ENCODE assay signal across 18 mouse cellular contexts in genomic region chr7:125358016-125358415, GRCm38 (mm10).
DNase-seq lines count a peak whose midpoint lies in the region; ATAC-seq lines count a peak whose summit lies in the region.
"Had no signal": no experiment of that assay in that cellular context is flagged by ENCODE, and none has a peak within 500 bp of the region (broad histone marks: within the 10 kb centered on the region; RNA-seq: fewer than 3 reads in every experiment).

No protein-coding gene starts in this region.

- H3K36me3 ChIP-seq in forebrain, embryonic 13.5 days (ENCODE audit: poor library complexity, severe bottlenecking) = no peaks in the 10 kb centered on the region
- H3K36me3 ChIP-seq in forebrain, embryonic 10.5 days (replicated peaks) = no peaks in the 10 kb centered on the region
- H3K36me3 ChIP-seq: heart, embryonic 13.5 days; intestine, embryonic 15.5 days; kidney, embryonic 15.5 days; stomach, embryonic 15.5 days had no signal

- H3K27me3 ChIP-seq in forebrain, embryonic 13.5 days = no peaks in the 10 kb centered on the region
- H3K27me3 ChIP-seq in forebrain, embryonic 10.5 days (ENCODE audit: poor library complexity, severe bottlenecking) = no peaks in the 10 kb centered on the region
- H3K27me3 ChIP-seq: heart, embryonic 13.5 days; intestine, embryonic 15.5 days; kidney, embryonic 15.5 days; stomach, embryonic 15.5 days had no signal

- peak; percentile 63; the same call in 1 of the 2 replicates for ATAC-seq in forebrain, embryonic 13.5 days
- ATAC-seq: intestine, embryonic 15.5 days had no signal

- no peak for DNase-seq in forebrain, embryonic 10.5 days (ENCODE audit: extremely low spot score, low spot score)
- DNase-seq in layer of hippocampus, adult 11-12 months (ENCODE audit: low spot score) = peak; percentile 17
- no peak for DNase-seq in layer of hippocampus, postnatal 25 days (ENCODE audit: extremely low spot score in 1 of 2, low spot score in 1 of 2)
- peak; percentile 17 to 18 for DNase-seq in right cerebral cortex, adult 2 months (ENCODE audit: low spot score in 2 of 2)
- no peak for DNase-seq in right cerebral cortex, postnatal 4 days
- peak; percentile 10 for DNase-seq in mesoderm, embryonic 11.5 days (ENCODE audit: low read depth, low spot score)
- no peak for DNase-seq in gastrocnemius, adult 18-20 months (ENCODE audit: low spot score)
- DNase-seq: adrenal gland, adult 2 months; cerebellum, adult 18-20 months; cerebellum, postnatal 36 days; heart, postnatal 4 days; lung, postnatal 10 days had no signal

- no peaks in the 10 kb centered on the region for H3K9me3 ChIP-seq in forebrain, embryonic 13.5 days (replicated peaks)
- no peaks in the 10 kb centered on the region for H3K9me3 ChIP-seq in forebrain, embryonic 10.5 days
- H3K9me3 ChIP-seq: heart, embryonic 13.5 days; intestine, embryonic 15.5 days; kidney, embryonic 15.5 days; stomach, embryonic 15.5 days had no signal

- no peak overlapping the region for H3K4me2 ChIP-seq in forebrain, embryonic 13.5 days
- H3K4me2 ChIP-seq: heart, embryonic 13.5 days; intestine, embryonic 15.5 days; kidney, embryonic 15.5 days; stomach, embryonic 15.5 days had no signal

- no peak overlapping the region for H3K4me3 ChIP-seq in forebrain, embryonic 13.5 days
- H3K4me3 ChIP-seq in forebrain, embryonic 10.5 days = no peak overlapping the region
- H3K4me3 ChIP-seq: erythroblast, embryonic 14.5 days; heart, embryonic 13.5 days; intestine, embryonic 15.5 days; kidney, embryonic 15.5 days; stomach, embryonic 15.5 days had no signal

- H3K27ac ChIP-seq in forebrain, embryonic 13.5 days = no peak overlapping the region
- H3K27ac ChIP-seq in forebrain, embryonic 10.5 days = no peak overlapping the region
- H3K27ac ChIP-seq: heart, embryonic 13.5 days; intestine, embryonic 15.5 days; kidney, embryonic 15.5 days; stomach, embryonic 15.5 days had no signal

- no peak overlapping the region for H3K9ac ChIP-seq in forebrain, embryonic 13.5 days
- H3K9ac ChIP-seq: heart, embryonic 13.5 days; intestine, embryonic 15.5 days; kidney, embryonic 15.5 days; stomach, embryonic 15.5 days had no signal

- WGBS in forebrain, embryonic 13.5 days = 74% methylated on average over 4 of the region's 4 CpGs
- WGBS in forebrain, embryonic 10.5 days = 86% methylated on average over 4 of the region's 4 CpGs

- H3K4me1 ChIP-seq in forebrain, embryonic 13.5 days = peaks cover 10% of the 10 kb centered on the region; the same call in 1 of the 2 replicates
- no peaks in the 10 kb centered on the region for H3K4me1 ChIP-seq in forebrain, embryonic 10.5 days
- H3K4me1 ChIP-seq: heart, embryonic 13.5 days had no signal

Comparison
In these comparisons a context has a peak if more than half of its experiments do, and no peak if none do; other contexts are left out.
1. DNase-seq: peak in layer of hippocampus, adult 11-12 months (single experiment), right cerebral cortex, adult 2 months (2 of 2) and mesoderm, embryonic 11.5 days (single experiment); none in forebrain, embryonic 10.5 days (single experiment), layer of hippocampus, postnatal 25 days (0 of 2), right cerebral cortex, postnatal 4 days (single experiment) and gastrocnemius, adult 18-20 months (single experiment).